Mouse (Mus musculus) yolk sac, embryonic 10.5 days (tissue): ENCODE measurements around the gene Ms4a10.
A peak's percentile ranks its signal among the peaks of the same experiment; 100 is the strongest.

Source experiments
- DNase-seq: peaks from one replicate; pipeline ENCODE4 v3.0.0-alpha.2; 2017; ENCODE audit warnings: low spot score

Ms4a10 gene

GRCm38 (mm10) chr19:10974238-10974865 lies at the start of gene Ms4a10:
TSS of gene Ms4a10 (minus strand) at chr19:10974670.
- peak; percentile 32 for DNase-seq

- DNase-seq: no peak
These were observed 47.9 kb upstream of the Ms4a10 start for GRCm38 (mm10) chr19:11022382-11022781.

GRCm38 (mm10) chr19:11017891-11018290 lies 43.4 kb upstream of the Ms4a10 start, which contains the start of gene Ms4a18:
TSS of gene Ms4a18 (minus strand) at chr19:11018031.
- DNase-seq: no peak

DNA sequence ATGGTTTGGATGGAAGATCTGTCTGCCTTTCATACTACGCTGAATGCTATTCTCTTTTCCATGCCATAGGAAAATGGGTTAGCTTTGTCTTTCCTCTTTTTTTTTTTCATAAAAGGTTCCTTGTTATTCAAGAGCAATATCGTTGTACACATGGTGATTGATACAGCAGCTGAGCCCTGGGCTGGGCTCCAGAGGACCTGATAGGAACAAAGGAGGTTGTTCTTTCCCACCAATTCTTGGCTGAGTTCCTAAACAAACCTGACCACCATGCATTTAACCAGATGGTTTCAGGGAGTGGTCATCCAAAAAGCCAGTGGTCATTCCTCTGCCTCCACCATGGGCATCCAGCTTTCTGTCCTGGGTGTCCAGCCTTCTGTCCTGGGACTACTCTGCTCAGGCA lies 42.8 kb upstream of the Ms4a10 start:
- DNase-seq: no peak

DNA sequence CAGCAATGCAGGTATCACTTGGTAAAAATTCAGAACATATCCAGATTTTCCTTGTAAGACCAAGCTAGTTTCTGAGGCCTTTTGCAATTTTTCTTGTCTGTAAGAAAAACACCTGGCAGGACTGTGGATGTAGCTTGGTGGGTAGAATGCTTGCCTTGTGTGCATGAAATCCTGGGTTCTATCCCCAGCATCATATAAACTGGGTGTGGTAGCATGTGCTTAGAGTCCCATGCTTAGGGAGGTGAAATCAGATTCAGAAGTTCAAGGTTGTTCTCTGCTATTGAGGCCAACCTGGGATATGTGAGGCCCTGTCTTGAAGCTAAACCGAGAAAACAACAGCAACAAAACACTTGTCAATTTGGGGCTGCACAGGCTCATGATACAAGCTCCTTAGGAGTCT lies 41.5 kb upstream of the Ms4a10 start:
- no peak for DNase-seq

DNA sequence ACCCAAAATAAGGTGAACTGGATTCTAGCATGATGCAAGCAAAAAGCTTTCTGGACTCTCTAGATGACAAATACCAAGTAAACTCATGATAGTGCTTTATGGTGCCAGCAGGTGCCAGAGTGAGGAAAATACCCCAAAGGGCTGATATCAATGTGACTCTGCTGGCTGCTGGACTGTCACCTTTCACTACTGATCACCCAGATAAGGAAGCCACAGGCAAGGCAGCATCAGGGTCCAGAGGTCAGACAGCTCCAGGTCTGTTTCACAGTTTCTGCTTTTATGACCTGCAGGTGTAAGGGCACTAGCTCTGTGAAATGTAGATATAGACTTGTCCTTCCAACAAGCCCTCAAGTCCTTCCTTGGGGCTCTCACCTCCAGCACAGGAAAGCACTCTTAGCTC lies 41.0 kb upstream of the Ms4a10 start:
- peak; percentile 40 for DNase-seq

- DNase-seq: no peak
These were observed 18.7 kb upstream of the Ms4a10 start, which contains the start of gene Ms4a15 for GRCm38 (mm10) chr19:10993150-10993549. TSS of gene Ms4a15 (minus strand) at chr19:10993250.

GRCm38 (mm10) chr19:10991911-10992310 lies 17.4 kb upstream of the Ms4a10 start:
- DNase-seq: no peak

GRCm38 (mm10) chr19:10990751-10991150 lies 16.3 kb upstream of the Ms4a10 start:
- no peak for DNase-seq

GRCm38 (mm10) chr19:10988563-10988962 lies 14.1 kb upstream of the Ms4a10 start:
- DNase-seq: no peak

GRCm38 (mm10) chr19:10985889-10986288 lies 11.4 kb upstream of the Ms4a10 start:
- DNase-seq: no peak

- no peak for DNase-seq
These were observed 10.1 kb upstream of the Ms4a10 start for GRCm38 (mm10) chr19:10984551-10984950.

GRCm38 (mm10) chr19:10983146-10983545 lies 8.7 kb upstream of the Ms4a10 start:
- DNase-seq: no peak

DNA sequence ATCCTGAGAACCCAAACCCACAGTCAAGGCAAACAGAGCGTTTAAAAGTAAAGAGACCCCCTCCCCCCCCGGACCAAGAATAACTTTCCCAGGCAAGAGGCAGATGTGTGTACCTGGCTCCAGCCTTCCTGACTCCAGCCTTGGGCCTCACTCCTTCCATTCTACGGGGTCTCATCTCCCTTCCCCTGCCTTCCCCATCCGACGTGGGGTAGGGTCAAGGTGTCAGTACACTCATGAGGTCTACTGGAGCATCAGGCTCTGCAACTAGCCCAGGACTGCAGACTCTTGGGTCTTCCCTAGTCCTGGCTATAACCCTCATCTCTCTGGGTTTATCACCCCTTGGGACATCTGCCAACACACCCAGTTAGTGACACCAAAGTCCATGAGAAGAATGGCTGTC lies 5.7 kb upstream of the Ms4a10 start:
- DNase-seq: no peak

DNA sequence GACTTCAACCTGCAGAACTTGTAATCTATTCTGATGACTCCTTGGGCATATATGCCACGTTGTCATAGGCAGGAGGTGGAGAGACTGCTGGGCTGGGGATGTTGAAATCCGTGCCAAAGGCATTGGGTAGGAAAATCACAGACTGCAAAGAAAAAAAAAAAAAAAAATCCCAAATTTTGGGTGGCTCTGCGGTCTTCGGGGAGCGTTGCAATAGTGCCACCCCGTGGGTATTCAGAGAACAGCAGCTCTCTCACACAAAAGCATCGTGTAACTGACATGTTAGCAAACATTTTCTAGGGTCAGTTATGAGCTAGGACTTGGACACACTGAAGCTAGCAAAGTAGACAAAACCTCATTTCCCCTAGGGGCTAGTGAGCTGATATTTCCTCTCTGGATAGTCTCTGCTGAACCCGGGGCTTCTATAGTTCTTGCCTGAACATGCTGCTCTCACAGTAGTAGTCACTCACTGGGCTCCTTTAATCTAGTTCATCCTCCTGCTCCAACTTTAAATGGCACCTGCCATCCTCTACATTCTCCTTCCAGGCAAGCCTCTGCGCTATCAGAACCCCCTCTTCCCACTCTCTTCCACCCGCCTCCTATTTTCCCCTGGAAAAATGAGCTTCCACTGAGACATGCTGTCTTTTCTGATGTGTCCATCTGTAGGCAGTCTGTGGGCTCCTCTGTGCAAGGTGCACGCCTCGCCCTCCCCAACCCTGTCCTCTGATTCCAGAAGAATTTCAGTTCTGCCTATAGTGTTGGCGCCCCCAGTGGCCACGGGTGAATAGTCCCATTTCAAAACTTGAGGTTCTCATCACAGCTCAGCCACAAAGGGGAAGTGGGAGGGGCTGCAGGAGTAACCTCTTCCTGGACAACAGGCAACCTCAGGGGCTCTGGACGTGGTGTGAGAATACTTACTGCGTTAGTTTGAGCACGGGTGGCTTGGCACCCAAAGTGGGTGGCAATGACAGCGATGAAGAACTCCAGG lies 5.0 kb upstream of the Ms4a10 start:
- peak; percentile 50 for DNase-seq

GRCm38 (mm10) chr19:10976318-10976717 lies 1.8 kb upstream of the Ms4a10 start:
- DNase-seq: no peak

DNA sequence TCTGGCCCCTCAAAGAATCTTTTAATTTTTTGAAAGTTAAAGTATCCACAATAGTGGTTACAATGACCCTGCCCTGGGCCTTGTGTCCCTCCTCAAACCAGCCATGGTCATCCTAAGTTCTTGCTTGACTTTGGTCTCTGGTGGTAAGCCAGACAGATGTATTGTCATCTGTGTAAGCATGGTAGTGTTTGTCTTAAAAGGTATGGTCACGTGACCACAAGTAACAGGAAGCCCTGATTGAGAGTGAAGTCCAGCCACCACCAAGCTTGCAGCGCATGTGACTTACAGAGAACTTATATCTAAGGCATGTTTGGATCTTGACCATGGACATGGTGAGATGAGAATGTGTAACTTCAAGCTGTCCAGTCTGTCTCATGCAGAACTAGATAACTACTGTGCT lies 717 bp upstream of the Ms4a10 start:
- DNase-seq: no peak

GRCm38 (mm10) chr19:10973187-10973586 lies 1.3 kb downstream of the Ms4a10 start:
- DNase-seq: peak; percentile 38

DNA sequence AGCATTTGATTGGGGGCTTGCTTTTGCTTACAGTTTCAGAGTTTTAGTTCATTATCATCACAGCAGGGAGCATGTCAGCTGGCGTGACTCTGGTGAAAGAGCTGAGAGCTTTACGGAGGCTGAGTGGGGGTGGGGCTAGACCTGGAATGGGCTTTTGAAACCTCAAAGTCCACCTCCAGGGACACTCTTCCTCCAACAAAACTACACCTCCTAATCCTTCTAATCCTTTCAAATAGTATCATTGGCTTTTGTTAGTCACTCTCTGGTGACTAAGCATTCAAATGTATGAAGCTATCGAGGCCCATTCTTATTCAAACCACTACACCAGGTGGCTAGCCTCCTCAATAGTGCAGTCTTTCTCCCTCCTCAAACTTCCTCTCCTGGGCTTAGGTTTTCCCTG lies 1.8 kb downstream of the Ms4a10 start:
- DNase-seq: no peak

GRCm38 (mm10) chr19:10970457-10970856 lies 4.0 kb downstream of the Ms4a10 start:
- no peak for DNase-seq

DNA sequence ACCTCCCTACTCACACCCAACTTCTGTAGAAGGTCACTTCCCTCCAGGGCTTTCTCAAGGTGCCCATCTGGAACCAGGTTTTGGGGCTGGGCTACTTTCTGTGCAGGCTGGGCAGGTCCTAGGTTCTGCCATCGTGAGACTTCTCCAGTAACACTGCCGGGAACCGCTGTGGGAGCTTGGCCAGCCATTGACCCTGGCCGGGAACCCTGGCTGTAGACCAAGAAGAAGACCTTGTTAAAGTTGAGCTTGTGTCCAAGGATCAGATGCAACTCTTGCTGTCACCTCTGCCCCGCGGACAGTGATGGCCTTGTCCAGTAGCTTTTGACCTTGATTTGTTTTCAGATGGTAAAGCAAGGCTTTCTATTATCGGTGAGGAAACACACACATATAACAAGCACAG lies 5.9 kb downstream of the Ms4a10 start:
- no peak for DNase-seq

DNA sequence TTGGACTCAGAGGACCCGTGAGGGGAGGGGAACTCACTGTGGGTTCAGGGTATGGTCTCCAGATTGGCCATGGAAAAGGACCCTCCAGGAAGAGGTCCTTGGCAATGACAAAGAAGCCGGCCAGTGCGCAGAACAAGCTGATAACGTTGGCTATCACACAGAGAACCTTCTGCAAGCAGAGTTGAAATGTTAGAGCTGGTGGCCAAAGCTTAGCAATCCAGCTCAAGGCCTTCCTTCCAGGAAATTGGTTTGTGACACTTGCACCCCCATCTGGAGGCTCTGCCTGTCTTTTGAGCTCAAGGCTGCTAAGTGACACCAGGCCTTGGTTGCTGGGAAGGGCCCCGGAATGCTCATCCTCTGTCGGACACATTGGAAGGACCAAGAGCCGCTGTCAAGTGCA lies 8.7 kb downstream of the Ms4a10 start:
- no peak for DNase-seq

- DNase-seq: no peak
These were observed 14.5 kb downstream of the Ms4a10 start for GRCm38 (mm10) chr19:10959978-10960346.
